Mouse (Mus musculus): ENCODE results near the gene Gm20671.

Gm20671 gene

GRCm38 (mm10) chr5:32721316-32721715, 105.6 kb downstream of the Gm20671 start:
- POLR2A ChIA-PET = interaction anchor here in 2 of 4 experiments (1.1 to 2.1 kb wide), 3 partner anchors 16 to 111 kb away, joined by 3 to 8 read pairs (median 4); partner anchors contain the start of gene Yes1 (in 1 of the 2)

GRCm38 (mm10) chr5:32720416-32720815, 106.5 kb downstream of the Gm20671 start:
- ChIA-PET POLR2A (interaction anchor here in 1 of 4 experiments (0.9 kb wide), 1 partner anchor 18 kb away, joined by 3 read pairs; no protein-coding TSS in a partner anchor), CTCF (no interaction called here)

More at GRCm38 (mm10) chr5:32721316-32721715, 105.6 kb downstream of the Gm20671 start:
- CTCF ChIA-PET = no interaction called here

DNA sequence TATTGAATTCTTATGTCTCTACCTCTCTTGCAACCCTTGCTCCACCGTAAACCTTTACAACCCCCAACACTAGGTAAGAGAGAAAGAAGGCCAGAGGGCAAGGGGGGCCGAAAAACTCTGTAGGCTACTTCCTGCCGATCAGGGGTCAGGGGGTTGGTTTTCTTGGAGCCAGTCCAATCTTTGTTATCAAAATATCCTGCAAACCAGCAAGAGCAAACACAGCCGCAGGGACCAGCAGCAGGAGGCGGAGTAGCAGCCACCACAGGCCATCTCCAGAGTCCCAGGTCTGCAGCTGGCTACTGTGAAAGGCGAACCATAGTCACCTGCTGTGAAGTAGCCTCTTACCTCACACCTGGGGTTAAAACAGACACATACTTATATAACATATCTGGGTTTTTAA, 108.0 kb downstream of the Gm20671 start:
- CTCF ChIA-PET = interaction anchor here in 1 of 4 experiments (0.6 kb wide), 1 partner anchor 76 kb away, joined by 12 read pairs; no protein-coding TSS in a partner anchor
- POLR2A ChIA-PET = interaction anchor here in 1 of 4 experiments (1.6 kb wide), 1 partner anchor 41 kb away, joined by 4 read pairs; no protein-coding TSS in a partner anchor

- ChIA-PET CTCF (interaction anchor here in 1 of 4 experiments (0.6 kb wide), 1 partner anchor 93 kb away, joined by 5 read pairs; no protein-coding TSS in a partner anchor), POLR2A (interaction anchor here in 2 of 4 experiments (0.8 to 1.6 kb wide), 2 partner anchors 42 to 44 kb away, joined by 3 to 4 read pairs; no protein-coding TSS in a partner anchor)
These were observed 109.2 kb downstream of the Gm20671 start for GRCm38 (mm10) chr5:32717726-32718125.

DNA sequence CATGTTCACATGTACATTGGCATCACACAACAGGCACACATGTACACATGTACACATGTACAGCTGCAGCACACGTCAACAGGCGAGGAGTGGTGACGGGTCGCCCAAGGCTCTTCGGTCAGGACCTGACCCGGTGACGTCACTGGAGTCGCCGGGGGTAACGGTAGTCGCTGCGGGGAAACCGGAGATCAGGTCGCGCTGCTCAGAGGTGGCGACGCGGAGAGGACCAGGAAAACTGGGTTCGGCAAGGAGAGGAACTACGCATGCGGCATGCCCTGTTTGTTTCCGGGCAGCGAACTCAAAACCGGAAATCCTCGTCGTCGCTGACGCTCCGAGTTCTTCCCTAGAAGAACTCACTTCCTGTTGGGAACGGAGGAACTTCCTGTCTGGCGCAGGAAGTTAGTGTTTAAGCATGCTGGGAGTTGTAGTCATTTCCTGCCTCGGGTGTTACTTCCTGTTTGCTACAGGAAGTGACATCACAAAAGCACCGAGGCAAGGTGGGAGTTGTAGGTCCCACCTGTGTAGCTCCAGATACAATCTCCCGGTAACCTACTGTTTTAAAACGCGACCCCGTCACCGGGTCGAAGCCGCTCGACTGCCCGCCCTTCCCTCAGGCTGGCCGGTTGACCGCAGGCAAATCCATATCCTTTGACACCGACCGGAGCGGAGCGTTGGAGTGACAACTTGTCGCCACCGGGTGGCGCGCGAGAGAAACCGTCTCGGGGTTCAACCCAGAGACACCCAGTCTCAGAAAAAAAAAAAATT, 113.0 kb downstream of the Gm20671 start:
- ChIA-PET CTCF (interaction anchor here (0.6 to 1.5 kb wide), 9 partner anchors 12 to 321 kb away, joined by 3 to 6 read pairs (median 3); no protein-coding TSS in a partner anchor), POLR2A (interaction anchor here in 3 of 4 experiments (0.7 to 1.6 kb wide), 8 partner anchors 32 to 131 kb away, joined by 3 to 4 read pairs (median 3); partner anchors contain the start of gene Yes1 (in 1 of the 3))

- ChIA-PET CTCF (interaction anchor here in 1 of 4 experiments (1.5 kb wide), 1 partner anchor 80 kb away, joined by 4 read pairs; no protein-coding TSS in a partner anchor), POLR2A (interaction anchor here in 2 of 4 experiments (0.5 to 1.6 kb wide), 7 partner anchors 16 to 1611 kb away, joined by 3 to 5 read pairs (median 3); partner anchors contain the start of gene Yes1 (in 1 of the 2))
These were observed 113.7 kb downstream of the Gm20671 start for GRCm38 (mm10) chr5:32713042-32713702.

- CTCF ChIA-PET = no interaction called here
- POLR2A ChIA-PET = interaction anchor here in 2 of 4 experiments (1.0 to 1.2 kb wide), 3 partner anchors 15 to 54 kb away, joined by 3 to 5 read pairs (median 3); no protein-coding TSS in a partner anchor
These were observed 114.5 kb downstream of the Gm20671 start for GRCm38 (mm10) chr5:32712221-32713041.

GRCm38 (mm10) chr5:32711485-32711884, 115.4 kb downstream of the Gm20671 start:
- ChIA-PET CTCF (no interaction called here), POLR2A (interaction anchor here in 2 of 4 experiments (1.0 kb wide), 2 partner anchors 21 to 624 kb away, joined by 3 read pairs; no protein-coding TSS in a partner anchor)

DNA sequence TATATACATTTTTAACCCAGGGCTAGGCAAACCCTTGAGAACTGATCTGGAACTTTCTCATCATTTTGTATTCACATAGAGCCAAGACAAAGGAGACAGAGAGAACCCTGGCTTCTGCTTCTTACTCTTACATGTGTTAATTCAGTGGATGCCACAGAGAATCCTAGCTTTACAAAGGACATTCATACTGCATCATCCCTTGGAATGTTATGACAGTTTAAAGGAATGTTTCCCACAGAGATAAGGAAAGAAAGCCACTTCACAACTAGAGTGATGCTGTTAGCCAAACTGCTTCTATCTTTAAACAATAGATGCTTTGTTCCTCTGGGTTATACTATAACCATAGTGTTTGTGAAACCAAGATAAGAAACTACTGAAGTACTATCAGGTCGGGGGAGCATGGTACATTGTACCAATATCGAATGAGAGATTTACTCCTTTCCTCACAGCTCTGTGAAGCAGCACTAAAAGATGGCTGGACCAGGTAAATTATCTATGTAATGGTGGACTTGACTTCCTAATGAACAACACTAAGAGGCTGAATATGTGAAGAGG, 120.6 kb downstream of the Gm20671 start:
- CTCF ChIA-PET = no interaction called here

GRCm38 (mm10) chr5:32697208-32697867, 129.6 kb downstream of the Gm20671 start:
- POLR2A ChIA-PET = interaction anchor here in 2 of 4 experiments (0.7 to 1.2 kb wide), 3 partner anchors 9 to 16 kb away, joined by 3 to 5 read pairs (median 3); no protein-coding TSS in a partner anchor
- CTCF ChIA-PET = interaction anchor here in 1 of 4 experiments (0.5 kb wide), 1 partner anchor 56 kb away, joined by 6 read pairs; no protein-coding TSS in a partner anchor

More for the DNA sequence above, 120.6 kb downstream of the Gm20671 start:
- POLR2A ChIA-PET = interaction anchor here in 1 of 4 experiments (1.2 kb wide), 1 partner anchor 15 kb away, joined by 4 read pairs; no protein-coding TSS in a partner anchor

GRCm38 (mm10) chr5:32693411-32693810, 133.5 kb downstream of the Gm20671 start:
- CTCF ChIA-PET = no interaction called here

More at GRCm38 (mm10) chr5:32693411-32693810, 133.5 kb downstream of the Gm20671 start:
- POLR2A ChIA-PET = no interaction called here

All from embryonic stem cell, embryonic (primary cell).